Mouse (Mus musculus) spleen, adult 2 months (tissue): ENCODE results near the gene Grhl3.

Source experiments
- CTCF ChIP-seq: fragments of 200-500 bp; IDR thresholded peaks from 2 replicates; pipeline ENCODE4 v1.5.1; 2011; ENCODE audit warnings: mild to moderate bottlenecking, inconsistent platforms; ENCODE audit not compliant: insufficient read depth, insufficient read length, insufficient replicate concordance; ENCODE audit errors: extremely low read depth
- POLR2A ChIP-seq: fragments of 200-500 bp; IDR thresholded peaks from 2 replicates; pipeline ENCODE4 v1.6.1; 2011; ENCODE audit warnings: low read depth, low read length, inconsistent platforms

DNA sequence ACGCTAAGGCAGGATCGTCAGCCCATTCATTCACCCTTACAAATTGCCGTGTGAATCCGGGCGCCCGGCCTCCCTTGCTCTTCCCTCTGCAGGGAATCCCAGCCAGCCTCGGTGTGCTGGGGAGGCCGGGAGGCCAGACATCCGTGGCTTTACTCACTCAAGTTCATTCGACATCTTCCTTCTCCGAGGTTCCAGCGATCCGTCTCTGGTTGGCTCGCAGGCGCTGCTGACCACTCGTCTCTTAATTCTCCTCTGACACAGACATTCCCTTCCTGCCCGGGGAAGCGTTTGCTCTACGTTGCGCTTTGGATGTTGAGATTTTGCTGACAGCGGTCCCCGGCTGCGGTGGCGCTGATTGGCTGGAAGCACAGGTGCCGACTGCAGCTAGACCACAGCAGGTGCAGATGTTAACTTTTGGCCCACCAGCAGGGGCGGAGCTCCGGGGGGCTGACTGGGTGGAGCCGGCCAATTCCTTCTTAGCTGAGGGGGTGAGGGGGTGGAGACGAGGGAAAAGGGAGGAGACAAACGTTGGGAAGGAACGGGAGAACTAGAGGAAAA, at the start of gene Grhl3:
- TF ChIP-seq CTCF (no peak), POLR2A (no peak)
